Mouse (Mus musculus) intestine, embryonic 14.5 days (tissue): ENCODE measurements around the gene Rmnd5b. TPM values are rescaled to one million over a fixed set of nuclear protein-coding genes. Genes with fewer than 3 reads are reported as not detected.

ENCODE experiments used
- ATAC-seq: fragments of 200-750 bp; cut with Nextera tagmentation; replicated peaks from 2 replicates; pipeline ENCODE4 v1.8.0; 2017; ENCODE audit warnings: low read depth, moderate number of reproducible peaks, moderate TSS enrichment, moderate library complexity; ENCODE audit not compliant: low FRiP score, low TSS enrichment
- DNase-seq: peaks from one replicate; pipeline ENCODE4 v3.0.0-alpha.2; 2018; ENCODE audit warnings: low spot score
- H3K27ac ChIP-seq: fragments of 300-500 bp; sonication (generic); 2 replicates; pipeline ENCODE4 v1.5.1; 2014; ENCODE audit warnings: low read depth, mild to moderate bottlenecking, control low read depth
- H3K27me3 ChIP-seq: fragments of 300-500 bp; sonication (generic); replicated peaks from 2 replicates; pipeline ENCODE4 v1.6.1; 2014; ENCODE audit warnings: low read length, control low read depth; ENCODE audit not compliant: control insufficient read depth, insufficient read depth
- H3K36me3 ChIP-seq: fragments of 300-500 bp; sonication (generic); 2 replicates; pipeline ENCODE4 v1.6.1; 2014; ENCODE audit warnings: low read length, control low read depth; ENCODE audit not compliant: control insufficient read depth, insufficient read depth
- H3K4me1 ChIP-seq: fragments of 300-500 bp; sonication (generic); replicated peaks from 2 replicates; pipeline ENCODE4 v1.6.1; 2014; ENCODE audit warnings: low read length, control low read depth, mixed read lengths; ENCODE audit not compliant: control insufficient read depth, insufficient read depth
- H3K4me2 ChIP-seq: fragments of 300-500 bp; sonication (generic); 2 replicates; pipeline ENCODE4 v1.6.1; 2014; ENCODE audit warnings: low read length
- H3K4me3 ChIP-seq: fragments of 300-500 bp; sonication (generic); 2 replicates; pipeline ENCODE4 v1.5.1; 2014; ENCODE audit warnings: low read depth, low read length, control low read depth, mixed read lengths
- H3K9ac ChIP-seq: fragments of 300-500 bp; sonication (generic); 2 replicates; pipeline ENCODE4 v1.6.1; 2014; ENCODE audit warnings: mild to moderate bottlenecking, low read length
- H3K9me3 ChIP-seq: fragments of 300-500 bp; sonication (generic); 2 replicates; pipeline ENCODE4 v1.6.1; 2016; ENCODE audit warnings: low read length, control low read depth; ENCODE audit not compliant: control insufficient read depth
- WGBS: fragments of 180-500 bp; shearing (Covaris S2); extraction: QIAGEN DNeasy Blood & Tissue Kit; methylation state at CpG from one replicate; pipeline ENCODE4 v1.1.7; 2014; 5-methylcytosine and 5-hydroxymethylcytosine counted together
- polyA plus RNA-seq: library from polyadenylated mRNA; unstranded; fragments of >200 nt; fragmentation: Nextera tagmentation; extraction: Ambion mirVana; gene quantifications from 2 replicates; pipeline ENCODE4 v1.2.1, GENCODE M21; 2014

Rmnd5b gene
- polyA plus RNA-seq, 1 experiment from 2014 or later, result 42.7 TPM

DNA sequence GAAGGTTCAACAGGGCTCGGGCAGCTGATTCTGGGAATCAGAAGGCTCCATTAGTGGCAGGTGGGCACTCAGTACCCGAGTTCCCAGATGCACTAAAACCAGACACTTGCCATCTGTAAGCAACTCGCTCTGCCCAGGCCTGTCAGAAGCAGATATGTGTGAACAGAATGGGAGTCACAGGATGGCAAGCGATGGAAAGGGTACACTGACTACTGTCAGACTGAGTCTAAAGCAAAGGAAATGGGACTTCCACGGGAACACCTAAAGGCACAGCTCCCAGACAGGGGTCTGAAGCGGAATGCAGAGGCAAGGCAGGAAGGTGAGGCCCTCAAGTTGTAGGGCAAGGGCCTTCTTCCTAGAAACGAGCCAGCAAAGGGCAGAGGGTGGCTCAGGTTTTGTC, 10.5 kb upstream of the Rmnd5b start:
- WGBS, result 76% methylated on average over 7 of the region's 7 CpGs
- H3K36me3 ChIP-seq, result peaks cover 27% of the 10 kb centered on the region; the same call in 1 of the 2 replicates
- H3K4me1 ChIP-seq, result peaks cover 19% of the 10 kb centered on the region; the same call in 1 of the 2 replicates
- ATAC-seq (no peak), DNase-seq (no peak)
- H3K4me3 ChIP-seq, result no peak overlapping the region
- H3K9ac ChIP-seq, result no peak overlapping the region
- H3K27ac ChIP-seq, result no peak overlapping the region
- no peaks in the 10 kb centered on the region for H3K27me3 ChIP-seq
- H3K4me2 ChIP-seq, result no peak overlapping the region
- H3K9me3 ChIP-seq, result no peaks in the 10 kb centered on the region

DNA sequence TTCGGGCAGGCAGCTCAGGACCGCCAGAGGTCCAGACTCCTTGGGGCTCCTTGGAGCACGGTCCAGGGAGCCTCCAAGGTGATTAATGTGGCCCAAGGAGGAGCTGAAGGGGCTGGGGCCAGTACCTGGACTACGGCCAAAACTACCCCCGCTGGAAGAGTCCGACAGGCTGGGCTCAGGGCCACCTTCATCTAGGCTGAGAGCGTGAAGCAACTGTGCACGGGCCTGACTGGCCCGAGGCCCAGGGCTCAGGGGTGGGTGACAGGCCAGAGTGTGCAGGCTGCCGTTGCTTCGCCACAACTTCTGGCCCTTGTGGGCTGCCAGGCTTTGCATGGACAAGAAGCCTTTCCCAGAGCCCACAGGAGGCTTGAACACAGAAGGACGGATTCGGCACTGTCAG, 9.6 kb upstream of the Rmnd5b start:
- Histone ChIP-seq H3K9me3 (no peaks in the 10 kb centered on the region), H3K27ac (no peak overlapping the region), H3K36me3 (peaks cover 27% of the 10 kb centered on the region; the same call in 1 of the 2 replicates), H3K4me1 (peaks cover 19% of the 10 kb centered on the region; the same call in 1 of the 2 replicates), H3K9ac (no peak overlapping the region), H3K4me3 (no peak overlapping the region), H3K27me3 (no peaks in the 10 kb centered on the region), H3K4me2 (no peak overlapping the region)
- ATAC-seq (no peak), DNase-seq (no peak)
- 79% methylated on average over 13 of the region's 13 CpGs for WGBS

DNA sequence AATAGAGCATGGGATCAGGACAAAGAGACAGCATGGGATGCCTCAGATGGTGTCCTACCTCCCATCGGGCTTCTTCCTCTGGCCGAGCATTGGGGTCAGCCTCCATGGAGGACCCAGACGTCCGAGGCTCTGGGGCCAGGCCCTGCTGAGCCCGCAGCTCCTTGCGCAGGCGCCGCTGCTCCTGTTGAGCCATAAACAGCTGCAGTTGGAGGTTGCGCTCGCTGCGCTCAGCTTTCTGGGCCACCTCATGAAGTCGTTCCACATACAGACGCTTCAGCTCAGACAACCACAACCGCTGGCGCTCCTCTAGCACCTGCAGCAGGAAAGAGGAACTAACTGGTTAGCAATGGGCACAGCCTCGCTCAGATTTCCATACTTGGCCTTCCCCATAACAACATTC, 8.5 kb upstream of the Rmnd5b start:
- ATAC-seq (no peak), DNase-seq (no peak)
- H3K27ac ChIP-seq, result no peak overlapping the region
- no peak overlapping the region for H3K4me3 ChIP-seq
- peaks cover 27% of the 10 kb centered on the region; the same call in 1 of the 2 replicates for H3K36me3 ChIP-seq
- H3K9me3 ChIP-seq, result no peaks in the 10 kb centered on the region
- H3K4me2 ChIP-seq, result no peak overlapping the region
- peaks cover 14% of the 10 kb centered on the region; the same call in 1 of the 2 replicates for H3K4me1 ChIP-seq
- no peak overlapping the region for H3K9ac ChIP-seq
- 77% methylated on average over 16 of the region's 16 CpGs for WGBS
- H3K27me3 ChIP-seq, result no peaks in the 10 kb centered on the region

DNA sequence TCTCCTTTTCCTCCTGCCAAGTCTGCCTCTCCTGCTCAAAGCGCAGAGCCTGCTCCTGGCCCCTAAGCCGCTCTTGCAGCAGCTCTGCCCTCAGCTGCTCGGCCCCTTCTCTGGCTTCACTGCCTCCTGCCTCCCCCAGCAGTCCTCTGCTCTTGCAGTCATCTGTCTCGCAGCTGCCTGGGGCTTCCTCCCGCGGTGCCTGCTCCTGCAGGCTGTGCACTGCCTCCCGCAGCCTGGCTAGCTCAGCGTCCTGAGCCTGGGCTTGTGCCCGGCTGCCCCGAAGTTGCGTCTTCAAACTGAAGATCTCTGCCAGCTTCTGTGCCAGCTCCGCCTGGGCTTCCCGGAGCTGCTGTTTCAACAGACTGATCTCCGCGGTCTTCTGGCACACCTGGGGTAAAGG, 8.1 kb upstream of the Rmnd5b start:
- Histone ChIP-seq H3K9me3 (no peaks in the 10 kb centered on the region), H3K27ac (no peak overlapping the region), H3K9ac (no peak overlapping the region), H3K4me2 (no peak overlapping the region), H3K36me3 (peaks cover 27% of the 10 kb centered on the region; the same call in 1 of the 2 replicates), H3K4me1 (peaks cover 10% of the 10 kb centered on the region; the same call in 1 of the 2 replicates), H3K27me3 (no peaks in the 10 kb centered on the region), H3K4me3 (no peak overlapping the region)
- DNase-seq, result no peak
- WGBS, result 55% methylated on average over 15 of the region's 15 CpGs
- ATAC-seq, result no peak

DNA sequence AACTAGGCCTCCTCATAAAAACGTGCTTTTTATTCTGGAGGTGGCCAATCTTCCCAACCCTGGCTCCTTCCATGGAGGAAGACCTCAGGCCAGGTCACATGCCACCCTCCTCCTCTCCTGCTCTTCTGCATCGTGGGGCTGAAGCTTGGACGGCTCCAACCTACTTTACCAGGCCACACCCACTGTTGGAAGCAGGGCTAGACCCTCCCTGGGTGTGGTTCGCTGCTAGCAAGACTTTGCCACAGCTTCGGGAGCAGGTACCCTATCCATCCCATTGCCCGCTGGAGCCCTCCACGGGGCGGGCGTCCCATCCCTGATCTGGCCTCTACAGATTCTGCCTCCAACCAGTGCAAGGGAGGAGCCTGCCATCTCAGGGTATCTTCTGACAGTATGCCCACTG, 7.5 kb upstream of the Rmnd5b start:
- Histone ChIP-seq H3K4me1 (peaks cover 6% of the 10 kb centered on the region), H3K36me3 (peaks cover 27% of the 10 kb centered on the region; the same call in 1 of the 2 replicates), H3K9ac (no peak overlapping the region), H3K27ac (no peak overlapping the region), H3K4me2 (no peak overlapping the region), H3K4me3 (no peak overlapping the region), H3K9me3 (no peaks in the 10 kb centered on the region), H3K27me3 (no peaks in the 10 kb centered on the region)
- DNase-seq (no peak), ATAC-seq (no peak)
- WGBS, result 77% methylated on average over 9 of the region's 9 CpGs

DNA sequence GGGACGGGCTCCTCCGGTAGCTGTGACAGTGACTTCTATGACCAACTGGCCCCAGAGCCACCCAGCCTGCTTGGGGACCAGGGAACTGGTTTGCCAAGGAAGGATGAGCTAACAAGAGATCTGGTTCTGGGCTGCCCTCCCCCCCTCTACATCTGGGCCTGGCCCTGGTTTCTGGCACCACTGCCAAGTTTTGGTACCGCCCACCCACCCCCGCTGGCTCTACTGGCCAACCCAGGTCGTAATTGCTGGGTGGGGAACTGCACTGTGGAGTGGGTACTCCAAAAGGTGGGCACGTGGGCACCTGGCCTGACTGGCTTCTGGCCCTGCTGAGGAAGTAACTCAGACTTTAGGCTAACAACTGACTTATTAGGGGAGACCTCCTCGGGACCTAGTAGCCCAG, 5.1 kb upstream of the Rmnd5b start:
- 84% methylated on average over 7 of the region's 7 CpGs for WGBS
- Histone ChIP-seq H3K27ac (no peak overlapping the region), H3K4me2 (no peak overlapping the region), H3K9ac (no peak overlapping the region), H3K36me3 (peaks cover 27% of the 10 kb centered on the region; the same call in 1 of the 2 replicates), H3K9me3 (no peaks in the 10 kb centered on the region), H3K27me3 (no peaks in the 10 kb centered on the region), H3K4me1 (peaks cover 8% of the 10 kb centered on the region), H3K4me3 (no peak overlapping the region)
- DNase-seq, result no peak
- ATAC-seq, result no peak

DNA sequence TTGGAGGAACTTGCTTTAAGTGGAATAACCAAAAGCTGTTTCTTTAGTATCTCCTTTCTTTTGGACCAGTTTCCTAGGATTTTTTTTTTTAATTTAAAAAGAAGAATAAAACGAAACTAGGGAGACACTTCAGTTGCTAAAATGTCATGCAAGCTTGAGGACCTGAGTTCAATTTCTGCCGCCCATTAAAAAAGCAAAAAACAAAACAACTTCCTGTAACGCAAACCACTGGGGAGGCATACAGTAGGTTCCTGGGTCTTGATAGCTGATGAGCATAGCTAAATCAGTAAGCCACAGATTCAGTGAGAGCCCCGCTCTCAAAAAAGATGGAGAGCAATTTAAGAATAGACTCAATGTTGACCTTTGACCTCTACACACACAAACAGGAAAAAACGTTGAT, 2.8 kb upstream of the Rmnd5b start:
- Histone ChIP-seq H3K27me3 (no peaks in the 10 kb centered on the region), H3K4me2 (peak overlapping the region; percentile 40), H3K4me1 (peaks cover 13% of the 10 kb centered on the region), H3K27ac (peak overlapping the region; percentile 29; the same call in 1 of the 2 replicates), H3K4me3 (no peak overlapping the region), H3K9me3 (no peaks in the 10 kb centered on the region), H3K36me3 (peaks cover 6% of the 10 kb centered on the region; the same call in 1 of the 2 replicates), H3K9ac (no peak overlapping the region)
- ATAC-seq (no peak), DNase-seq (no peak)
- 69% methylated on average over 5 of the region's 5 CpGs for WGBS

DNA sequence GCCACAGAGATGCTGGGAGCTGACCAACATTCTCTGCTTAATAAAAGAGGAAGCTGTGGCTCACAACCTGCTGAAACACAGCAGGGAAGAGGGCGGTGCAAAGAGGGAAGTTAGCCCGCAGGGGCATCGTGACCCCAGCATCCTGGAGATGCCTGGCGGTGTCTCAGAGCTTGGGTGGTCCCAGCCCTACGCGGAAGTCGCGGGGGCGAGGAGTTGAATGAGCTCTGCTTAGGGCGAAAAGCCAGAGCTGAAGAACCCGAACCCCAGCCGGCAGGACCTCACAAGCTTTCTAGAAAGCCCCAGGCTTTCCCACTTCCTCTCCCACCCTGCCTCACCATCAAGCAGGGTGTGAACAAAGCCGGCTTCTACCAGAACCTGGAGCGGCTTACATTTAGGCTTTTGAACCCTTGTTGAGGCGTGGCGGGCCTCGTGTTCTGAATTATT, 2.3 kb upstream of the Rmnd5b start:
- Histone ChIP-seq H3K36me3 (0 out of 2 replicates have a peak, but pooled peaks cover 5% of the 10 kb centered on the region), H3K27ac (peak overlapping the region; percentile 29; the same call in 1 of the 2 replicates), H3K4me2 (peak overlapping the region; percentile 40), H3K4me3 (0 out of 2 replicates have a peak overlapping the region, but pooled peaks have one; percentile 6), H3K9ac (peak overlapping the region; percentile 16; the same call in 1 of the 2 replicates), H3K9me3 (no peaks in the 10 kb centered on the region), H3K4me1 (peaks cover 13% of the 10 kb centered on the region), H3K27me3 (no peaks in the 10 kb centered on the region)
- 5% methylated on average over 17 of the region's 17 CpGs for WGBS
- DNase-seq (peak; percentile 68), ATAC-seq (no peak)

DNA sequence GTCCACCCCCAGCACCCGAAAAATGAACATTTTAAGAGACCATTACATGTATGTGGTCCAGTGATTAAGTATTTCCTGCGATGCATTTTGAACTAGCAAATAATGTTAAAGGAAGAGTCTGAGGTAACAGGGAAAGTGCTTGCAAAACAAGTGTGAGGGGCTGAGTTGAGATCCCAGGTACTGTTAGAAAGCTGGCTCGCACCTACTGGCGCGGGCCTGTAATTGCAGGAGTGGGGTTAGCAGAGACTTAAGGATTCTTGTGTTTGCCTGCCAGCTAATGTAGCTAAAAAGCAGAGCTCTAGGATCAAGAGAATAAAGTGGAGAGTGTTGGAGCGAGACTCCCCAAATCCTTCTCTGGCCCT, 608 bp upstream of the Rmnd5b start:
- Histone ChIP-seq H3K4me2 (peak overlapping the region; percentile 71), H3K4me3 (peak overlapping the region; percentile 79), H3K27me3 (no peaks in the 10 kb centered on the region), H3K36me3 (no peaks in the 10 kb centered on the region), H3K4me1 (peaks cover 13% of the 10 kb centered on the region), H3K27ac (peak overlapping the region; percentile 62; the same call in 1 of the 2 replicates), H3K9me3 (no peaks in the 10 kb centered on the region), H3K9ac (peak overlapping the region; percentile 56)
- ATAC-seq, result peak; percentile 57; the same call in 1 of the 2 replicates
- 2% methylated on average over 6 of the region's 6 CpGs for WGBS
- DNase-seq, result peak; percentile 78
